Mouse (Mus musculus): ENCODE results near the gene Ift80. TPM values are rescaled to one million over a fixed set of nuclear protein-coding genes. Genes with fewer than 3 reads are reported as not detected.
"Not testable (repeated sequence)": the region's sequence is repeated elsewhere in the genome, so short reads cannot be mapped to it uniquely, and the experiment has no call there.

Gene Ift80
- polyA plus RNA-seq, 1 experiment from 2014 or later, result 8.6 TPM

DNA sequence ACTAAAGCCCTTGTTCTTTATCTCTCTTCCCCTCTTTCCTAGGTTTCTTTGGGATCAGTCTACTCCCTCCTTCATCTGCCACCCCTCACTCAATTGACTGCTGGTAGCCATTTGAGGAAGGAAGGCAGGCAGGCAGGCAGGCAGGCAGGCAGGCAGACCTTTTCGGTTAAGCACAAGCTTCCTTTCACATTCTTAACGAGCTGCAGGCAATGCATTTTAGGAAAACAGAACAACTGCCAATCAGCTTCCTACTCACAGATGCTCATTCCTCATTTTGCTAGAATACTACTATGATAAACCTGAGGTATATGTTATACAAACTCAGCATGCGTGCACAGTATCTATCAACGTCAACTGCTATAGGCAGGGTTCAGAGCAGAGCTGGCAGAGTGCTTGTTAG is 47.9 kb downstream of the Ift80 start:
- Histone ChIP-seq H3K4me3 (ENCODE audit: low read depth, low read length) (no peak overlapping the region), H3K4me1 (ENCODE audit: control insufficient read depth, insufficient read depth, low read length) (no peaks in the 10 kb centered on the region), H3K9me3 (replicated peaks; ENCODE audit: control insufficient read depth, low read length, poor library complexity, severe bottlenecking) (no peaks in the 10 kb centered on the region), H3K36me3 (ENCODE audit: control insufficient read depth, insufficient read depth, low read length) (no peaks in the 10 kb centered on the region), H3K27ac (ENCODE audit: low read length) (no peak overlapping the region), H3K9ac (ENCODE audit: low read depth, low read length) (no peak overlapping the region), H3K4me2 (ENCODE audit: low read length) (no peak overlapping the region), H3K27me3 (ENCODE audit: control insufficient read depth, insufficient read depth, low read depth, low read length) (no peaks in the 10 kb centered on the region)
- ATAC-seq, result no peak
- WGBS, result 70% methylated on average over 4 of the region's 4 CpGs

DNA sequence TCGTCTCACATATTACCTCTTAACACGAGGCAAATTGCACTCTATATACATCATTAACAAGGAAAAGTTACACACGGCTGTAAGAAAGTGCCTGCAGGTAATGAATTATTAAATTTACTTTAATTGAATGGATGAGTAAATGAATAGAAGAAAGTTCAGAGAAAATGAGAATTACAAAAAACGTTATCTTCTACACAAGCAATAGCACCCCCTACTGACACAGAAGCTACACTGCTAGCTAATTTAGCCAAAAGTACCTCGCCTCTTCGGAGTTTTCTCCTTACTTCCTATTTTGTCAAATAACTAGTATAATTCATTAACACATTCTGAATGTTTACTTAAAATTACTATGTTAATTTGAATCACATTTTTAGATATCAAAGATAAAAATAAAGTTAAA is 49.9 kb downstream of the Ift80 start:
- 54% methylated on average over 6 of the region's 6 CpGs for WGBS
- no peaks in the 10 kb centered on the region for H3K9me3 ChIP-seq (replicated peaks; ENCODE audit: control insufficient read depth, low read length, poor library complexity, severe bottlenecking)
- no peak overlapping the region for H3K27ac ChIP-seq (ENCODE audit: low read length)
- no peaks in the 10 kb centered on the region for H3K27me3 ChIP-seq (ENCODE audit: control insufficient read depth, insufficient read depth, low read depth, low read length)
- ATAC-seq, result 0 out of 2 replicates have a peak, but pooled peaks have one; percentile 42
- H3K9ac ChIP-seq (ENCODE audit: low read depth, low read length), result no peak overlapping the region
- no peak overlapping the region for H3K4me3 ChIP-seq (ENCODE audit: low read depth, low read length)
- H3K4me1 ChIP-seq (ENCODE audit: control insufficient read depth, insufficient read depth, low read length), result no peaks in the 10 kb centered on the region
- no peaks in the 10 kb centered on the region for H3K36me3 ChIP-seq (ENCODE audit: control insufficient read depth, insufficient read depth, low read length)
- no peak overlapping the region for H3K4me2 ChIP-seq (ENCODE audit: low read length)

DNA sequence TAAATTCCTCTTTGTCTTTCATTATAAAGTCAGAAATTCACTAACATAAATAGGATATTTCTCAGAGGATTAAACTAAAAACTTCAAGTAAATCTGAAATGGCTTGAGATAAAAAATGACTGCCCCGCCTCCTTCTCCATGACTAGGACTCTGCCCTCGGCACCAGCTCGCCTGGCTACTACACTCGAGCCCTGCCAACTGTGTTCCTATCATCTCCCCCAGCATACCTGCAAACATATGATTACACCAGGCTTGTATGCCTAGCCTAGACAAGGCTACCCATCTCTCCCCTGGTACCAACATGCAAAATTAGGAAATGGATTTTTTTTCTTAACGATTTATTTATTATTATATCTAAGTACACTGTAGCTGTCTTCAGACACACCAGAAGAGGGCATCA is 51.7 kb downstream of the Ift80 start:
- no peaks in the 10 kb centered on the region for H3K27me3 ChIP-seq (ENCODE audit: control insufficient read depth, insufficient read depth, low read depth, low read length)
- no peaks in the 10 kb centered on the region for H3K36me3 ChIP-seq (ENCODE audit: control insufficient read depth, insufficient read depth, low read length)
- no peak overlapping the region for H3K4me3 ChIP-seq (ENCODE audit: low read depth, low read length)
- H3K4me2 ChIP-seq (ENCODE audit: low read length), result no peak overlapping the region
- H3K27ac ChIP-seq (ENCODE audit: low read length), result no peak overlapping the region
- ATAC-seq, result no peak
- H3K9me3 ChIP-seq (replicated peaks; ENCODE audit: control insufficient read depth, low read length, poor library complexity, severe bottlenecking), result no peaks in the 10 kb centered on the region
- H3K4me1 ChIP-seq (ENCODE audit: control insufficient read depth, insufficient read depth, low read length), result no peaks in the 10 kb centered on the region
- no peak overlapping the region for H3K9ac ChIP-seq (ENCODE audit: low read depth, low read length)
- WGBS, result 92% methylated on average over 5 of the region's 5 CpGs

DNA sequence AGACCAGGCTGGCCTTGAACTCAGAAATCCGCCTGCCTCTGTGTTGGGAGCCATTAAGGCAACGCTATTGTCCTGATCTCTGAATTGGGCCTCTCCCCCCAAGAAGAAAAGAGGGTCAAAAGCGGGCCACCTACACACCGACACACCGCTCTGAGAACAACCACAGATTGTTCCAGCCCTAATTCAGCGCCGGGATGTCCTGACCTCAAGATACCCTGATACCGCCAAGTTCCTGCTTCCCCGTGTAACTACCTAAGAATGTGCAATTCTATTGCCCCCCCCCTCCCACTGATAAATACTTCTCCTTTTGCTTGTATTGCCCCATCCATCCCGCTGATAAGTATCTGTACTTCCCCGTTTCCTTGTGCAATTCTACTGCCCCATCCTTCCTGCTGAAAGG is 52.4 kb downstream of the Ift80 start:
- not testable (repeated sequence) for H3K27ac ChIP-seq (ENCODE audit: low read length); H3K27me3 ChIP-seq (ENCODE audit: control insufficient read depth, insufficient read depth, low read depth, low read length); H3K4me3 ChIP-seq (ENCODE audit: low read depth, low read length); H3K36me3 ChIP-seq (ENCODE audit: control insufficient read depth, insufficient read depth, low read length); H3K9ac ChIP-seq (ENCODE audit: low read depth, low read length); H3K4me2 ChIP-seq (ENCODE audit: low read length); H3K9me3 ChIP-seq (replicated peaks; ENCODE audit: control insufficient read depth, low read length, poor library complexity, severe bottlenecking); H3K4me1 ChIP-seq (ENCODE audit: control insufficient read depth, insufficient read depth, low read length); ATAC-seq
- 89% methylated on average over 11 of the region's 11 CpGs for WGBS

DNA sequence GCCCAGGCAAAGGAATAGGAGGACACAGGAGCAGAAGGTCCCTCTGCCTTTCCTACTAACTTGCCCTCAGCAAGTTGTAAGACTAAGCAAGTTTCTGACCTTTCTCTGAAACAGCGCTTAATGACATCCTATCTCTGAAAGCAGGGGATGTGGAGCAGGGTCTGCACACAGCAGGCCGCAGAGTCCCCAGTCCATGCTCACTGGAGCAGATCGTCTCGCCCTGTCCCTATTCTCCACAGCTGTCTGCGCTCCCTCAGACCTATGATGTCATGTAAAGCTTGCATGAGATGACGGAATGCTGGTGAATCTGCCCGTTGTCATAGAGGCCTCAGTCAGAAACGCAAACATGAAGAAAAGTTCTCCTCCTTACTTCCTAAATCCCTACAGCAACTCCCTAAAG is 55.0 kb downstream of the Ift80 start:
- Histone ChIP-seq H3K36me3 (ENCODE audit: control insufficient read depth, insufficient read depth, low read length) (no peaks in the 10 kb centered on the region), H3K4me3 (ENCODE audit: low read depth, low read length) (no peak overlapping the region), H3K9ac (ENCODE audit: low read depth, low read length) (no peak overlapping the region), H3K4me2 (ENCODE audit: low read length) (no peak overlapping the region), H3K27me3 (ENCODE audit: control insufficient read depth, insufficient read depth, low read depth, low read length) (no peaks in the 10 kb centered on the region), H3K27ac (ENCODE audit: low read length) (no peak overlapping the region), H3K4me1 (ENCODE audit: control insufficient read depth, insufficient read depth, low read length) (no peaks in the 10 kb centered on the region), H3K9me3 (replicated peaks; ENCODE audit: control insufficient read depth, low read length, poor library complexity, severe bottlenecking) (no peaks in the 10 kb centered on the region)
- no peak for ATAC-seq
- WGBS, result 52% methylated on average over 8 of the region's 8 CpGs

DNA sequence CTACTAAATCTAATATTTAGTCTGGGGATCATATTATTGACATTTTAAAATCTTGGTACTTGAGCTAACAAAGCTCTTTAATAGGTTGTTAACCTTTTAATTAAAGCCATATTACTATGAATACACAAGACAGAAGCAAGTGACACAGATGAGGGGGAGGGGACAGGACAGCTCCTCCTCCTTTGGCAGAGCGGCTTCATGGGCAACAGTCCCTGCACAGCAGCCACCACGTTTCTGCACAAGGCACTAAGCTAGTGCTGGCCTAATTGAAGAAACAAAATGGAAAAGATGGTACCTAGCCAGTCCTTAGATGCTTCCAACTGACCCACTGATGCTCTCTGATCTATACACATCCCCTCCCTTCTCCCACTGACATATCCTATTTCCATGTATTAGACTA is 55.5 kb downstream of the Ift80 start:
- Histone ChIP-seq H3K9ac (ENCODE audit: low read depth, low read length) (no peak overlapping the region), H3K4me2 (ENCODE audit: low read length) (no peak overlapping the region), H3K27me3 (ENCODE audit: control insufficient read depth, insufficient read depth, low read depth, low read length) (no peaks in the 10 kb centered on the region), H3K36me3 (ENCODE audit: control insufficient read depth, insufficient read depth, low read length) (no peaks in the 10 kb centered on the region), H3K27ac (ENCODE audit: low read length) (no peak overlapping the region), H3K9me3 (replicated peaks; ENCODE audit: control insufficient read depth, low read length, poor library complexity, severe bottlenecking) (no peaks in the 10 kb centered on the region), H3K4me3 (ENCODE audit: low read depth, low read length) (no peak overlapping the region), H3K4me1 (ENCODE audit: control insufficient read depth, insufficient read depth, low read length) (no peaks in the 10 kb centered on the region)
- 54% methylated on average over 2 of the region's 2 CpGs for WGBS
- ATAC-seq, result no peak

DNA sequence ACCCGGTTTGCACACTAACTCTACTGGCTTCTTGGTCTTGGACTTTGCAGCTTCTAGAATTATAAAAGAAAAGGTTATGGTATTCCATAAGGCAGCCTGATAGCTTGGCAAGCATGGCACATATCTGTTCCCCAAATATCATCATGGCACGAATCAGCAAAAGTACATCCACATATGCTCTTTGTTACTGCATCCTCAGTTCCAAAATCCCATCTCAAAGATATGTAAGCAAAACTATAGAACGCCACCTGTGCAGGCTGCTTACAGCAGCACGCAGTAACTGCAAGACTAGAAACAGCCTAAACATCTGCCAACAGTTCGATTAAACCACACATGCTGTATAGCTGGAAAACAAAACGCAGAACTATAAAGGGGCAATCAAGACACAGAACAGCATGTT is 62.5 kb downstream of the Ift80 start:
- Histone ChIP-seq H3K4me3 (ENCODE audit: low read depth, low read length) (no peak overlapping the region), H3K4me2 (ENCODE audit: low read length) (no peak overlapping the region), H3K9me3 (replicated peaks; ENCODE audit: control insufficient read depth, low read length, poor library complexity, severe bottlenecking) (no peaks in the 10 kb centered on the region), H3K27me3 (ENCODE audit: control insufficient read depth, insufficient read depth, low read depth, low read length) (no peaks in the 10 kb centered on the region), H3K27ac (ENCODE audit: low read length) (no peak overlapping the region), H3K9ac (ENCODE audit: low read depth, low read length) (no peak overlapping the region), H3K36me3 (ENCODE audit: control insufficient read depth, insufficient read depth, low read length) (no peaks in the 10 kb centered on the region), H3K4me1 (ENCODE audit: control insufficient read depth, insufficient read depth, low read length) (no peaks in the 10 kb centered on the region)
- 88% methylated on average over 6 of the region's 6 CpGs for WGBS
- no peak for ATAC-seq

DNA sequence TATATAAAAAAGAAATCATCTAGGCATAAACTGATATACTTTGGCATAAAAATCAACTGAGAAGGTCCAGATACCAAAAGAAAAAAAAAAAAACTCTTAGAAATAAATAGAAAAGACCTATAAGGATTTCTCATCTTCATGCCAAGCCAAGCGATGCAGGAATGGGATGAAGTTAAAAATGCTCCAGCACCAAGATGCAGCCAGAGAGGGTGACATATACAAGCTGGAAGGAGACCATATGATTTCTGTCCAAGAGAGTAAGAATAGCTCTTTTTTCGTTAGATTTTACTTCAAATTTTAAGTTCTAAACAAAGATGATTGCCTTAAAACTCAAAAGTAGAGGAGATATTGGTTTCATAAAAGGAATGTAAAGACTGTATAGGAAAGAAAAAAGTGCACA is 64.1 kb downstream of the Ift80 start:
- H3K4me2 ChIP-seq (ENCODE audit: low read length), result no peak overlapping the region
- H3K27ac ChIP-seq (ENCODE audit: low read length), result no peak overlapping the region
- H3K36me3 ChIP-seq (ENCODE audit: control insufficient read depth, insufficient read depth, low read length), result peaks cover 2% of the 10 kb centered on the region
- 96% methylated on average over 2 of the region's 2 CpGs for WGBS
- no peak overlapping the region for H3K9ac ChIP-seq (ENCODE audit: low read depth, low read length)
- H3K9me3 ChIP-seq (replicated peaks; ENCODE audit: control insufficient read depth, low read length, poor library complexity, severe bottlenecking), result no peaks in the 10 kb centered on the region
- no peaks in the 10 kb centered on the region for H3K4me1 ChIP-seq (ENCODE audit: control insufficient read depth, insufficient read depth, low read length)
- no peaks in the 10 kb centered on the region for H3K27me3 ChIP-seq (ENCODE audit: control insufficient read depth, insufficient read depth, low read depth, low read length)
- ATAC-seq, result no peak
- no peak overlapping the region for H3K4me3 ChIP-seq (ENCODE audit: low read depth, low read length)

DNA sequence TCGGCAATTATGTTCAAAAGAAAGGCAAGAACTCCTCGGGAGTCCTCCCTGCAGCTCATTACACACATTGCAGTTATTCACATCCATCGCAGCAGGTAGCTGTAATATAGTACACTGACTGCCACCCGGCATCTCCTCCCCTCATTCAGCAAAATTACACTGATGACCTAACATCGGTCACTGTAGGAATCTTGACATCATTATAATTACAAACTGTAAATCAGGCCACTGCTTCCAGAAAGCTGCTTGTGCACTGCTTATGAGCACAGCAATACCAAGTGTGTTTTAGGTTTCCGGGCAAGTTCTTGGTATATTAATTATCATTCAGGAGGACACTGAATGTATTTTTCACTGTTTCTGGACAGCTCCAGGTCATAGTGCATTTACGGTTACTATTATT is 65.1 kb downstream of the Ift80 start:
- no peak overlapping the region for H3K9ac ChIP-seq (ENCODE audit: low read depth, low read length)
- no peak for ATAC-seq
- H3K36me3 ChIP-seq (ENCODE audit: control insufficient read depth, insufficient read depth, low read length), result peaks cover 2% of the 10 kb centered on the region
- no peaks in the 10 kb centered on the region for H3K9me3 ChIP-seq (replicated peaks; ENCODE audit: control insufficient read depth, low read length, poor library complexity, severe bottlenecking)
- no peak overlapping the region for H3K4me3 ChIP-seq (ENCODE audit: low read depth, low read length)
- H3K27me3 ChIP-seq (ENCODE audit: control insufficient read depth, insufficient read depth, low read depth, low read length), result no peaks in the 10 kb centered on the region
- no peaks in the 10 kb centered on the region for H3K4me1 ChIP-seq (ENCODE audit: control insufficient read depth, insufficient read depth, low read length)
- no peak overlapping the region for H3K4me2 ChIP-seq (ENCODE audit: low read length)
- 92% methylated on average over 7 of the region's 7 CpGs for WGBS
- H3K27ac ChIP-seq (ENCODE audit: low read length), result no peak overlapping the region

DNA sequence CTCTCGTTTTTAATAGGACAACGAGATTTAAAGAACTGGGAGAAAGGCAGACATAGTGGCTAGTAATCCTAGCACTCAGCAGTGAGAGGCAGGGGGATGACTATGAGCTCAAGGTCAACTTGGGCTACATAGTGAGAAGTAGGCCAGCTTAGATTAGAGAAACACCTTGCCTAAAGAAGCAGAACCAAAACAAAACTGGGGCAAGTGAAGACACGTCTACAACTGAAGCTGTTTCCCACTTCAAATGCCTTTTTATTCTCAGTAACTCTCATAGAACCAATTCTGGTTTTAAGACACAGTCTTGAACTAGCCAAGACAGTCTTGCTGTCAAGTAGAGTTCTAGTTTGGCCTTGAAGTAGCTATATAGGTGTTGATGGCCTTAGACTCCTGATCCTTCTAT is 67.7 kb downstream of the Ift80 start:
- WGBS, result 98% methylated on average over 3 of the region's 3 CpGs
- Histone ChIP-seq H3K27ac (ENCODE audit: low read length) (no peak overlapping the region), H3K27me3 (ENCODE audit: control insufficient read depth, insufficient read depth, low read depth, low read length) (no peaks in the 10 kb centered on the region), H3K36me3 (ENCODE audit: control insufficient read depth, insufficient read depth, low read length) (peaks cover 2% of the 10 kb centered on the region), H3K9ac (ENCODE audit: low read depth, low read length) (no peak overlapping the region), H3K4me2 (ENCODE audit: low read length) (no peak overlapping the region), H3K4me3 (ENCODE audit: low read depth, low read length) (no peak overlapping the region), H3K4me1 (ENCODE audit: control insufficient read depth, insufficient read depth, low read length) (no peaks in the 10 kb centered on the region), H3K9me3 (replicated peaks; ENCODE audit: control insufficient read depth, low read length, poor library complexity, severe bottlenecking) (no peaks in the 10 kb centered on the region)
- ATAC-seq, result no peak
